Mouse (Mus musculus) ES-CJ7 (cell line): ENCODE measurements at regions not wholly inside any gene's neighbourhood (a gene's known extent, or its start where the extent isn't known, plus 50 kb on each side); places are given as distances from the start of the nearest gene placed in this dataset.
A peak's percentile ranks its signal among the peaks of the same experiment; 100 is the strongest.

ENCODE experiments used
- DNase-seq: peaks from one replicate; pipeline ENCODE4 v3.0.0; 2011; ENCODE audit warnings: low read depth, low spot score

DNA sequence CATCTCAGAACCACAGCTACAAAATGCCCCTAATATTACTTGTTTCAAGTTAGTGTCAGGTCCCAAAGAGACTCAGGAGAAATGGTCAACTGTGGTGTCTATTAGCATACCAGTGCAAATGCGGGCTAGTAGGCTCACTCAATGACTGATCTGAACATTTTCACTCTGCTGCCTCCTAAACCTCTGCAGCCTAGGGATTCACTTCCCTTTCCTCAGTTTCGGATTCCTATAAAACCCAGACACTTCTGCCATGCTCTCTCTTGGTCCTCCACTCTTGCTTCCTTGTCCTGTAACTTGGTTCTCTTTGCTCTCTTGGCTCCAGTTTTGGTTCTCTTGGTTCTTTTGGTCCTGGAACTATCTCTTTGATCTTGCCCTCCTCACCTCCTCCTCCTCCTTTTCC lies 206.3 kb upstream of the Spef2 start:
- DNase-seq, result no peak

DNA sequence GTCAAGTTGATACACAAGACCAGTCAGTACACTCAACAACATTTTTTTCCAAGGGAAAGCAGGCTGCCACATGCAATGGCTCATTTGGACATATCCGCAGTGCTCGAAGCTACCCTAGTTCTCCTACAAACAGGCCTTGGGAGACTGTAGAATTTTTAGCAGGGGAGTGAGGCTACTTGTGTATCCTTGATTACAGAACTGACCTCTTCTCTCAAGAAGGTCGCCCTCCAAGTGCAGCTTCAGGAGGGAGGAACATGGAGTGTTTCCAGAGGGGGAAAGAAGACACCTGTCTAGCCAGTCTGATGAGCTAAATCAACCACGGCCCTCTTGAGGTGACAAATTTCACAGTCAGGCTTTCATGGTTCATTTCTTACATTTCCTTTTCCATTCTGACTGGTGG lies 202.0 kb upstream of the Prlr start:
- DNase-seq, result no peak

DNA sequence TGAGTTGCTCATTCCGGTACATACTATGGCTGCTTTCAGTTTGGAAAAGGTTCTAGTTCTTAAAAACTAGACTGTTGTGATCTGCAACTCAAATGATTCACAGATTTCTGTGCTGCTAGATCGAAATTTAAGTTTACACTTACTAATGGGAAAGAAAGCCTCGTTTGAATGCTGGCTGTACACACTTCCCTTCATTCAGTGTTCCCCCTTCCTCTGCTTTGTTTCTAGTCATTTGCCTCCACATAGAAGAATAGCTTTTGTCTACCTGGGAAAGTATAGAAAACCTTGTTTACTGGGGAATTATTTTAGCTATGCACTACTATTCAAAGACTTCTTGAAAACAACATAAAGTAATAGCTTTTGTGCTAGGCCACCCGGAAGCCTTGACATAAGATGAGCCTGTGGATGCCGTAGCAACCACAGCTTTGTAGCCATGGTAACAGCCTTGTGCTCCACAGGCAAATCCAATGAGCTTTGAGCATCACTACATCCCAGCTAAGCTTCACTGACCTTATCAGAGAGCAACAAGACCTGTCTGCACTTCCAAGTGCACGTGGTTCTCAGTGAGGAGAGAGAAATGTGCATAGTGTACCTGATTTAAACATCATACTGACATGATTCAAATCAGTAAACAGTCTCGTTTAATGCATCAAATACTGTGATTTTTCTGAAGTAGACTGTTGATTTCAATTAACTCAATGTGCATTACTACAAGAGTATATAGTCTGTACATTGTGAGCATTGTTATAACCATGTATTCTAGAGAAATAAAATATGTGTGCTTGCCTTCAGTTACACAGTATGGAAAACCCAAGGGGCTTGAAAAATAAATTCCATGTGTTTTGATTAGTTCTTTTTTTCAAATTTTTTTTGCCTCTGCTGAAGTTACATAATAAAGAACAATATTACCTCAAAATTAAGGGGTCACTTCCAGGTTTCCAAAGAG lies 165.5 kb upstream of the Prlr start:
- no peak for DNase-seq

DNA sequence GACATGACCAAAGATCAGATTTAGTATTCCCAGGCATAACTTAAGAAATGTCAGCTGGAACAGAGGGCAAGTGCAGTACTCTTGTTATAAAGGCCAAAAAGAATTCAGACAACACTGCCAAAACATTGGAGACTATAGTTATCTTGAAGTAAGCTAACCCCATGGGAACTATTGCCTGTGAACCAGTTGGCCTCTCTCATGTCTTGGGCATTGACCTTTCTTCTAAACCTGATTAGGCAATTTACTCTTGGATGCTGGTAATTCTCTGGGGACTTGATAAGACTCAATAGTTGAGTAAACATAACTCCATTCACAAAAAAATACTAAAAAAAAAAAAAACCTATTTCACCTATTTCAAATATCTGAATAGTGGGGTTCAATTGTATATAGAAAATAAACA lies 159.8 kb upstream of the Prlr start:
- no peak for DNase-seq

DNA sequence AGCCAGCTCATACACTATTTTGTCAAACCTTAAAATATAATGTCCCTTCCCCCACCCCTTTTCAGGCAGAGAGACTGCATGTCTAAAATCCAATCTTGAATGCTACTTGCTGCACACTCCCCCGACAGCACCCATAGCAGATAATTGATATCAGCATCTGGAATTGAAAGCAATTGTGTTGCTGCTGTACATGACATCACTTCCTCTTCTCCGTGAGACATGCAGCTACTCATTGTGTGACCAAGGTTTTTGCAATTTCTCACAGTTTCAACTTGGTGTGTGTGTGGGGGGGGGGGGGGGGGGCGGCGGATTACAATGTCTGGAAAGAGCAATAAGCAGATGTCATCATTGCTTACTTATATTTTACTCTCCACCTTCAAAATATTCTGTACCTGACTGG lies 147.1 kb upstream of the Prlr start:
- DNase-seq, result no peak

DNA sequence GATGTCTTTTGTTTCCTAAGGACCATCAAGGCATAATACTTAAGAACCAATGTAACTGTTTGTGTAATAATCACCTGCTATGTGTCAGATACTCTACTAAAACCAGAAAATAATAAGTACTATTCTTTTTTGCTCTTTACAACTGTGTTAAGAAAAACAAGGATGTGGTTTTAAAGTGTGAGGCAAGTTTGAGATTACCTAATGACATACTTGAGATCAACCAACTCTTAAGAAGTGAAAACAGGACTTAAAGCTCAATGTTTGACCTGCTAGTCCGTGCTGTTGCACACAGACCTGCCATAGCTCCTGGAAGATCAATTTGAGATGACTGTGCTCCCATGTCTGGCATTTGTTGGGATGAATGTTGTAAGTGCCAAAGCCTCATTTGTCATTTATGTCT lies 141.5 kb upstream of the Prlr start:
- DNase-seq, result no peak

GRCm38 (mm10) chr15:10036576-10036975 lies 140.5 kb upstream of the Prlr start:
- peak; percentile 71 for DNase-seq

GRCm38 (mm10) chr15:10073580-10073979 lies 103.5 kb upstream of the Prlr start:
- DNase-seq, result no peak

DNA sequence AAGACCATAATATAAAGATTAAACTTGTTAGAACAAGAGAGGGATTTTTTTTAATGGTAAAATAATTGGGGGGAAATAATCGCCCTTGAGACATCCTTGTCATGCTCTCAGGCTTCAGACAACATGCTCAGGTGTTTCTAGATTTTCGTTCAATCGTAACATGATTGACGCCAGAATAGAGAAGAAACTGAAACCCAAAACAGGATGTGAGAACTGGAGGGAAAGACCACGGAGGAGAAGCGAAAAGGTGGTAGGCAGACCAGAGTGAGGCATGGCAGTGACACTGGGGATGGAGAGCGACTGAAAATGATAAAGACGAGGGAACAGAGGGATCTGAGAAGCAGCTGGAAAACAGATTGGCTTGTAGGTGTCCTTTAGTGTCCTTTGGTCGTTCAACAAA lies 102.1 kb upstream of the Prlr start:
- no peak for DNase-seq

- DNase-seq, result no peak
Observed at GRCm38 (mm10) chr15:10075391-10076060, 101.5 kb upstream of the Prlr start.

GRCm38 (mm10) chr15:10076061-10076400 lies 101.0 kb upstream of the Prlr start:
- DNase-seq, result no peak

DNA sequence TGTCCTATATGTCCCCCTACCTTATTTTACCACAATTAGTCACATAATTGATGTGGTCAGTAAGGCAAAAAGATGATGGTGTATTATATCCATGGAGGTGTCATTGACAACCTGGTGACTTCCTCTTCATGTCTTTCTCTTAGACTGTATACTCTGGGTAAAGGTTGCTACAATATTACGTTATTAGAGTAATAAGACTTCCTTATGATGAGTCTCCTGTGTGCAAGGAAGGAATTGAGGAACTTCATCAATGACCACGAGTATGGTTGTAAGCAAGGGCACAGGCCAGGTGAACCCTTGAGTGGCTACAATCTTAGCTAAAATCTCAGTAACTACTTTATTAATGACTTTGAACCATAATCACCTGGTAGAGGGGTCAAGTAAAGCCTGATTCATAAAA lies 98.6 kb upstream of the Prlr start:
- no peak for DNase-seq

DNA sequence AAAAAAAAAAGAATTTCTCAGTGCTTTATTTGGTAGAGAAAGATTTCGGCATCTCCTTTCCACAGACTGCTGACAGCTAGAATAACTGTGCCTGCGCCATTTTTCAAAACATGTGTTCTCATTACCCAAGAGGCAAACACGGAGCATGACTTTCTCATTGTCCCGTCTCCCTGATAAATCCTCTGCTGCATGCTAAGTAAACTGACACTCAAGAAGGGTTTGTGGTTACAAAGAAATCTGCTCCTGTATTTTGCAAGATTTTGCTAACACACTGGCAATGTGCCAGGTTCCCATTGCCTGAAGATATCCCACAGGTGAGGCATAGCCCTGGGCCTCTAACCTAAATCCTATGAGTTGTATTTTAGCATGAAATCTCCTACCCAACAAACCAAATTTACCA lies 97.5 kb upstream of the Prlr start:
- no peak for DNase-seq

- no peak for DNase-seq
Observed at GRCm38 (mm10) chr15:10088691-10089090, 88.3 kb upstream of the Prlr start.

DNA sequence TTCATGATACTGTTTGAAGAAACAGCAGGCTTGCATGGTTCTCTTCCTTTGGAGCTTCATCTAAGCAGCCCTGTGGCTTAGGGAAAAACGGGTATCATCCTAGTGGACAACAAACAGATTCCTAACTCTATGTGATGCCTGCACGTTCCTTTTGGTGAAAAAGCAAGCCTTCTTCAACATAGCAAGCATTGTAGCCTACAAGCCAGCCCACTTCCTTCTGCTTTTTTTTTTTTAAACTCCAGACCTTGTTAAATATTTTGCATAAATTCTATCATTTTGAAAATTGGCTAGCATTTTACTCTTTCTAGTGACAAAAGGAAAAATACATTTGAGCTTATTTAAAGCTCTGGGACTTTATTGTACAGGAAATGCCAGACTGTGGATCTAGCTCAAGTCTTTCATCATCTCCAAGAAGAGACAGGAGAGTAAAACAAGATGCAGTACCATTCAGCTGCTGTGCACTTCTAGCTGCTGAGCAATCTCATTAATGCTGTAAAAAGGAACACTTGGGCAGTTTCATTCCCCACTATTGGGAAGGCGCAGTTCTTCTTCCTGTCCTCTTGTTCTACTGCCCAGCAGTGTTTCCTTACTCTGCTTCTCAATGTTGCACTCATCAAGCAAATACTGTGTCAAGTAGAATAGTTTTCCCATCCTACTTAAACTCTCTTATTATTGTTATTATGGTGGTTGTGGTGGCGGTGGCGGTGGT lies 86.5 kb upstream of the Prlr start:
- no peak for DNase-seq

- DNase-seq, result no peak
Observed at GRCm38 (mm10) chr15:10103350-10103749, 73.7 kb upstream of the Prlr start.

DNA sequence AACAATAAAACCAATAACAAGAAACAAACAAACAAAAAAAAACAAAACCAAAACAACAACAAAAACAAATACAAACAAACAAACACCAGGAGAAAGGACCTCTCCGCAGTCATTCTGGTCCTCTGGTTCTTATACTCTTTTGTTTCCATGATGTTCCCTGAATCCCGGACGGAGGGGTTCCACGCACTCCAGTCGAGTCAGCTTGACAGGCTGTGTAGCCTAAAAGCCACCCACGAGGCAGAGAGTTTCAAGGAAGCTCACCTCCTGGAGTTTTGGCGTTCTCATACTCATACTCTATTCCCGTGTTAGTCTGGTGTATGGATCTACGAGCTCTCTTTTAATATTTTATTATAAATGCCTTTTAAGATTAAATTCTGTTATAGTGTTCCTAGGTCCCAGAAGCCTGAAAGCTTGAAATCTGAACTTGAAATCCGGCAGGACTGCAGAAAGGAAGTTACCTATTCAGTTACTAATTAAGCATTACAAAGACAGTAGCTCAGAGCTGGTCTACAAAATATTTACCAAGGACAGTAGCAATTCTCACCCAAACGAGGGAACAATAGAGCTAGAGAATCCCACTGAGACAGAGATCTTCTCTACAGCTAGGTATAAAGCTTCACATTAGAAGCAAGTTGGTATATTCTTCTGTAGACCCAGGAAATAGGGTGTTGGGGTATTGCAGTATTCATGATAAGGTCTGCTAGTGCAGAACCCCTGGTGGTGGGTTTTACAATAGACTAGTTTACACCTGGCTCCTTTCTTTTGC lies 71.6 kb upstream of the Prlr start:
- DNase-seq, result peak; percentile 91

GRCm38 (mm10) chr15:10106853-10107252 lies 70.2 kb upstream of the Prlr start:
- peak; percentile 30 for DNase-seq
